Comparison of ENCODE assay signal across 8 mouse cellular contexts in the genomic region with DNA sequence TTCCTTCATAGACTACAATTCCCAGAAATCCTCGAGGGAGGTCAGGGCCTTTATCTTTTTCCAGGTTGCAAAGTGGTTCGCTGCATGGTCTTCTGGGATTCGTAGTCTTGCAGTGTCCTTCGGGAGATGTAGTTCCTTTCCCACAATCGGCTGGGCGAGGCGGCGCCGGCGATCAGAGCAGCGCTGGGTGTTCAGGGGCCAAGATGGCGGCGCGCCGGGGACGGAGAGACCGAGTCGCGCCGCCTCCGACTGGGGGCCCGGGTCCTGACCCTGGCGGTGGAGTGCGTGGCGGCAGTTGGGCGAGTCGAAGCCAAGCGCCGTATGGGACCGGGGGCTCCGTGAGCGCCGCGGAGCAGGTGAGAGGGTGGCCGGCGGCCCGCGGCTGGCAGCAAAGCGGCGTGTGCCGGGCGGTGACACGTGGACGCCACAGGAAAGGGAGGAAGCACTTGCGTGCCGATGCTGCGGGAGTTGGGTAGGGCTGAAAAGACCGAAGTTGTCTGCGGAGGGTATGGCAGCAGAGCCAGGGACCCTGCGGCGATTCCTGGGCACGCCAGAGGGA. TPM values are rescaled to one million over a fixed set of nuclear protein-coding genes. Genes with fewer than 3 reads are reported as not detected.
DNase-seq lines count a peak whose midpoint lies in the region; ATAC-seq lines count a peak whose summit lies in the region.

No protein-coding gene starts in this region.

- ATAC-seq in forebrain, embryonic 14.5 days, result peak; percentile 98
- peak; percentile 96 for ATAC-seq in neural tube, embryonic 15.5 days (ENCODE audit: low FRiP score)

- H3K27me3 ChIP-seq in forebrain, embryonic 14.5 days (replicated peaks; ENCODE audit: control insufficient read depth, insufficient read depth, low read length), result no peaks in the 10 kb centered on the region
- no peaks in the 10 kb centered on the region for H3K27me3 ChIP-seq in neural tube, embryonic 15.5 days (replicated peaks)

- 0 out of 2 replicates have a peak, but pooled peaks cover 8% of the 10 kb centered on the region for H3K4me1 ChIP-seq in forebrain, embryonic 14.5 days (ENCODE audit: control insufficient read depth, insufficient read depth, low read length)
- peaks cover 17% of the 10 kb centered on the region for H3K4me1 ChIP-seq in neural tube, embryonic 15.5 days

- peak overlapping the region; percentile 82 for H3K27ac ChIP-seq in forebrain, embryonic 14.5 days (ENCODE audit: low read depth, low read length)
- peak overlapping the region; percentile 90 for H3K27ac ChIP-seq in neural tube, embryonic 15.5 days (replicated peaks)

- intact Hi-C loops in heart, postnatal 14 days (cut with DNase I), result no loop called here

- WGBS in forebrain, embryonic 14.5 days, result under 1% methylated on average over 50 of the region's 52 CpGs
- 0% methylated on average over 51 of the region's 52 CpGs for WGBS in neural tube, embryonic 15.5 days

- H3K9ac ChIP-seq in forebrain, embryonic 14.5 days (ENCODE audit: low read length), result peak overlapping the region; percentile 69
- H3K9ac ChIP-seq in neural tube, embryonic 15.5 days (replicated peaks), result peak overlapping the region; percentile 79

- peak; percentile 97 for DNase-seq in ES-CJ7 (ENCODE audit: low read depth, low spot score)
- peak; percentile 90 for DNase-seq in cerebellum, adult 11 months
- peak; percentile 99 for DNase-seq in forebrain, embryonic 14.5 days (ENCODE audit: low spot score)
- DNase-seq in heart, postnatal 14 days, result peak; percentile 90 to 93
- peak; percentile 95 for DNase-seq in layer of hippocampus, adult 11-12 months (ENCODE audit: low spot score)
- peak; percentile 96 to 97 for DNase-seq in lung, adult 18-20 months
- peak; percentile 96 for DNase-seq in testis, postnatal 14 days (ENCODE audit: low spot score)

- H3K9me3 ChIP-seq in forebrain, embryonic 14.5 days (replicated peaks; ENCODE audit: control insufficient read depth, low read length), result no peaks in the 10 kb centered on the region
- H3K9me3 ChIP-seq in neural tube, embryonic 15.5 days (replicated peaks), result no peaks in the 10 kb centered on the region

- peaks cover 4% of the 10 kb centered on the region; the same call in 1 of the 2 replicates for H3K36me3 ChIP-seq in forebrain, embryonic 14.5 days (ENCODE audit: control insufficient read depth, insufficient read depth, low read length)
- no peaks in the 10 kb centered on the region for H3K36me3 ChIP-seq in neural tube, embryonic 15.5 days

- peak overlapping the region; percentile 88 for H3K4me2 ChIP-seq in forebrain, embryonic 14.5 days (ENCODE audit: low read length)
- peak overlapping the region; percentile 71 for H3K4me2 ChIP-seq in neural tube, embryonic 15.5 days

- peak overlapping the region; percentile 95 for H3K4me3 ChIP-seq in forebrain, embryonic 14.5 days (ENCODE audit: low read depth, low read length)
- peak overlapping the region; percentile 96 for H3K4me3 ChIP-seq in neural tube, embryonic 15.5 days (replicated peaks)

RNA-seq across cellular contexts. Expression of a gene that starts 11.5 kb away (rescaled TPM):
- polyA plus RNA-seq in forebrain, embryonic 14.5 days (2014; fragmentation: Nextera tagmentation; extraction: Ambion mirVana), result 107 and 116 TPM in 2 replicates
- 10 to 100 TPM; 54.4 to 61.0 TPM for total RNA-seq in heart, postnatal 14 days (2021)
- 93.4 and 93.9 TPM in 2 replicates for polyA plus RNA-seq in neural tube, embryonic 15.5 days (2015; fragmentation: Nextera tagmentation; extraction: Ambion mirVana)

RNA-seq across cellular contexts. Expression of a gene that starts 11.8 kb away (rescaled TPM):
- polyA plus RNA-seq in forebrain, embryonic 14.5 days (2014; fragmentation: Nextera tagmentation; extraction: Ambion mirVana), result 24.1 and 29.8 TPM in 2 replicates
- total RNA-seq in heart, postnatal 14 days (2021), result 10 to 100 TPM; 13.8 to 14.1 TPM
- 16.1 and 24.0 TPM in 2 replicates for polyA plus RNA-seq in neural tube, embryonic 15.5 days (2015; fragmentation: Nextera tagmentation; extraction: Ambion mirVana)

RNA-seq across cellular contexts. Expression of a gene that starts 19.2 kb away (rescaled TPM):
- 67.2 and 73.6 TPM in 2 replicates for polyA plus RNA-seq in forebrain, embryonic 14.5 days (2014; fragmentation: Nextera tagmentation; extraction: Ambion mirVana)
- total RNA-seq in heart, postnatal 14 days (2021), result 10 to 100 TPM; 16.4 to 17.2 TPM
- 59.4 and 67.9 TPM in 2 replicates for polyA plus RNA-seq in neural tube, embryonic 15.5 days (2015; fragmentation: Nextera tagmentation; extraction: Ambion mirVana)

RNA-seq across cellular contexts. Expression of a gene that starts 53.2 kb away (rescaled TPM):
- polyA plus RNA-seq in forebrain, embryonic 14.5 days (2014; fragmentation: Nextera tagmentation; extraction: Ambion mirVana), result 0.98 and 1.4 TPM in 2 replicates
- total RNA-seq in heart, postnatal 14 days (2021), result 1 to 10 TPM; 6.3 to 6.5 TPM
- 5.4 and 7.8 TPM in 2 replicates for polyA plus RNA-seq in neural tube, embryonic 15.5 days (2015; fragmentation: Nextera tagmentation; extraction: Ambion mirVana)

RNA-seq across cellular contexts. Expression of a gene that starts 58.2 kb away (rescaled TPM):
- 17.0 and 19.4 TPM in 2 replicates for polyA plus RNA-seq in forebrain, embryonic 14.5 days (2014; fragmentation: Nextera tagmentation; extraction: Ambion mirVana)
- 10 to 100 TPM; 12.9 to 16.5 TPM for total RNA-seq in heart, postnatal 14 days (2021)
- 20.5 and 21.3 TPM in 2 replicates for polyA plus RNA-seq in neural tube, embryonic 15.5 days (2015; fragmentation: Nextera tagmentation; extraction: Ambion mirVana)

Comparison
In these comparisons a context has a peak if more than half of its experiments do, and no peak if none do; other contexts are left out.
1. Peak in every context shown above with its lines: DNase-seq, ATAC-seq, H3K4me3 ChIP-seq and H3K27ac ChIP-seq.